Mouse (Mus musculus): ENCODE results near the gene Cd82. TPM values are rescaled to one million over a fixed set of nuclear protein-coding genes. Genes with fewer than 3 reads are reported as not detected.

Gene Cd82
- polyA plus RNA-seq, 1 experiment from 2014 or later, result 8.8 TPM

GRCm38 (mm10) chr2:93439352-93439771 is 23.6 kb downstream of the Cd82 start:
- Histone ChIP-seq H3K27me3 (no peaks in the 10 kb centered on the region), H3K4me1 (peaks cover 15% of the 10 kb centered on the region), H3K9ac (replicated peaks) (no peak overlapping the region), H3K4me3 (no peak overlapping the region), H3K36me3 (no peaks in the 10 kb centered on the region), H3K27ac (replicated peaks) (no peak overlapping the region), H3K4me2 (replicated peaks) (no peak overlapping the region), H3K9me3 (peaks cover 3% of the 10 kb centered on the region; the same call in 1 of the 2 replicates)
- WGBS, result 61% methylated on average over 9 of the region's 9 CpGs
- no peak for ATAC-seq (ENCODE audit: low FRiP score, low read depth)

DNA sequence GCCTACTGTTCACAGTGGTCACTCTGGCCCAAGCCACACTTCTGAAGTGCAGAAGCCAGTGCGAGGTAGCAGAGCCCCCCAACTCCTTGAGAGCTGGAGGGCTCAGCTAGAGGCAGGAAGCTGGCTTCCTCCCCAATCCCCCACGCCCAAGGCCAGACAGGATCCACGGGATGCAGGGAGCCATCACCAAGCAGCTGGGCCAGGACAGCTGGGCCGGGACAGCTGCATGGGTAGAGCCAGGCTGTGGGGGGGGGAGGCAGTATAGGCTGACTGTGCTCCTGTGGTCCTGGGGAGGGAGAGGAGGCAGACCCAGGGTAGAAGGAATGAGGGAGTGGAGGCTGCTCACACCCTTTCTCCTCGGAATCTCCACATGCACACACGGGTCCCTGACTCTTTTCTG is 24.6 kb downstream of the Cd82 start:
- H3K4me1 ChIP-seq, result peaks cover 19% of the 10 kb centered on the region
- no peak for ATAC-seq (ENCODE audit: low FRiP score, low read depth)
- no peaks in the 10 kb centered on the region for H3K36me3 ChIP-seq
- H3K4me2 ChIP-seq (replicated peaks), result no peak overlapping the region
- no peak overlapping the region for H3K4me3 ChIP-seq
- H3K9ac ChIP-seq (replicated peaks), result no peak overlapping the region
- H3K9me3 ChIP-seq, result peaks cover 3% of the 10 kb centered on the region; the same call in 1 of the 2 replicates
- no peaks in the 10 kb centered on the region for H3K27me3 ChIP-seq
- H3K27ac ChIP-seq (replicated peaks), result no peak overlapping the region
- 65% methylated on average over 6 of the region's 6 CpGs for WGBS

- Histone ChIP-seq H3K9ac (replicated peaks) (no peak overlapping the region), H3K4me1 (peaks cover 30% of the 10 kb centered on the region), H3K36me3 (no peaks in the 10 kb centered on the region), H3K9me3 (peaks cover 3% of the 10 kb centered on the region; the same call in 1 of the 2 replicates), H3K4me3 (no peak overlapping the region), H3K4me2 (replicated peaks) (no peak overlapping the region), H3K27me3 (no peaks in the 10 kb centered on the region), H3K27ac (replicated peaks) (no peak overlapping the region)
- 90% methylated on average over 4 of the region's 4 CpGs for WGBS
- no peak for ATAC-seq (ENCODE audit: low FRiP score, low read depth)
Measured at GRCm38 (mm10) chr2:93435577-93435976, 27.4 kb downstream of the Cd82 start.

DNA sequence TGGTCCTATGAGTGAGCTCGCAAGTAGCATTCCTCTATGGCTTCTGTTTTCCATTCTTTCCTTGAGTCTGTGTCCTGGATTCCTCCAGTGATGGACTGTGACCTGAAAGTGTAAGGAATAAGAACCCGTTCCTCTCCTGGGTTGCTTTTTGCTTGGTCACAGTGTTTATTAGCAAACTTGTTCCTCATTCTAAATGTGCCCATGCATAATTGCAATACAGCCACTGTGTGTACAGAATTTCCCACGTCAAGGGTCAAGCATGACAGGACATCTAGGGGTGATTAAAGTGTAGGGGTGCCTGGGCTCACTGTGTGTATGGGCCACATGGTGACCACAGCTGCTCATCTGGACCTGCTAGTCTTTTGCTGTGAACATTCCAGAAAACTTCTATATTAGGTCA is 28.0 kb downstream of the Cd82 start:
- H3K27me3 ChIP-seq, result no peaks in the 10 kb centered on the region; the same call in 1 of the 2 replicates
- H3K4me3 ChIP-seq, result no peak overlapping the region
- ATAC-seq (ENCODE audit: low FRiP score, low read depth), result no peak
- H3K4me2 ChIP-seq (replicated peaks), result no peak overlapping the region
- H3K9ac ChIP-seq (replicated peaks), result no peak overlapping the region
- peaks cover 3% of the 10 kb centered on the region; the same call in 1 of the 2 replicates for H3K9me3 ChIP-seq
- no peak overlapping the region for H3K27ac ChIP-seq (replicated peaks)
- no peaks in the 10 kb centered on the region for H3K36me3 ChIP-seq
- WGBS, result 86% methylated on average over 3 of the region's 3 CpGs
- peaks cover 31% of the 10 kb centered on the region for H3K4me1 ChIP-seq

- WGBS, result 62% methylated on average over 5 of the region's 5 CpGs
- Histone ChIP-seq H3K9ac (replicated peaks) (no peak overlapping the region), H3K9me3 (peaks cover 3% of the 10 kb centered on the region; the same call in 1 of the 2 replicates), H3K36me3 (no peaks in the 10 kb centered on the region), H3K4me3 (no peak overlapping the region), H3K27me3 (peaks cover 7% of the 10 kb centered on the region; the same call in 1 of the 2 replicates), H3K4me1 (peaks cover 24% of the 10 kb centered on the region), H3K27ac (replicated peaks) (no peak overlapping the region), H3K4me2 (replicated peaks) (no peak overlapping the region)
- ATAC-seq (ENCODE audit: low FRiP score, low read depth), result no peak
Measured at GRCm38 (mm10) chr2:93433543-93433942, 29.4 kb downstream of the Cd82 start.

DNA sequence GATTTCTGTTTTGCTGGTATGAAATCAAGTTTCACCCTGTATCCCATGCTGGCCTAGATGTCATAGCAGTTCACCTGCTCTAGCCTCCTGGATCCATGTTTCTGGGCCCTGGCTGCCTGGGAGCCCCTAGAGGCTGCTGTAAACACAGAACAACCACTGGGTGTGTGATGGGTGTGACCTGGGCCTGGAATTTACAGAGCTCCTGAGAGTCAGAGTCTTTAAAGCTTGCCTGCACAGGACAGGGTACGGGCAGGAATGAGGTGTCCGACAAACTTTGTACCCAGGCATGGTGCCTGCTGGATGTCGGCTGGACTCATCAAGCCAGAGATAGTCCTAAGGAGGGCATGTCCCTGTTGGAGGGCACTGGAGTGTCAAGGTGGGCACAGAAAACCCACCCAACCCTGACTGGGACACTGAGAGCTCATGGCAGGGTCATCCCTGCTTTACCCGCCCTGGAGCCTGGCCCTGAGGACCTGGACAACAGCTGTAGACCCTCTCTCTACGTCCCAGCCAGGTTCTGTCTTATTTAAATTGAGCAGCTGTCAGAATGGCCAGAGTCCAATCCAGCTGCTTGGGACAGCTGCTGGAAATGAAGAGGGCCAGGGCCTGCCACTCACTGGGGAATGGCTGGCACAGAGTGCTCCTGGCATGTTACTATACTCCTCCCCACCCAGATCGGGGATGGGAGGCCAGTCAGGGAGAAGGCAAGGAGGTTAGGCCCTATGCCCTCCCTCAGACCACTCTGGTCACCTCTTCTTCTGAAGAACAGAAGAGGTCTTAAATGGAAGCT is 30.1 kb downstream of the Cd82 start:
- WGBS, result 92% methylated on average over 6 of the region's 6 CpGs
- Histone ChIP-seq H3K27ac (replicated peaks) (no peak overlapping the region), H3K9me3 (peaks cover 3% of the 10 kb centered on the region; the same call in 1 of the 2 replicates), H3K36me3 (no peaks in the 10 kb centered on the region), H3K27me3 (peaks cover 12% of the 10 kb centered on the region), H3K4me2 (replicated peaks) (no peak overlapping the region), H3K4me3 (no peak overlapping the region), H3K4me1 (peaks cover 20% of the 10 kb centered on the region), H3K9ac (replicated peaks) (no peak overlapping the region)
- no peak for ATAC-seq (ENCODE audit: low FRiP score, low read depth)

DNA sequence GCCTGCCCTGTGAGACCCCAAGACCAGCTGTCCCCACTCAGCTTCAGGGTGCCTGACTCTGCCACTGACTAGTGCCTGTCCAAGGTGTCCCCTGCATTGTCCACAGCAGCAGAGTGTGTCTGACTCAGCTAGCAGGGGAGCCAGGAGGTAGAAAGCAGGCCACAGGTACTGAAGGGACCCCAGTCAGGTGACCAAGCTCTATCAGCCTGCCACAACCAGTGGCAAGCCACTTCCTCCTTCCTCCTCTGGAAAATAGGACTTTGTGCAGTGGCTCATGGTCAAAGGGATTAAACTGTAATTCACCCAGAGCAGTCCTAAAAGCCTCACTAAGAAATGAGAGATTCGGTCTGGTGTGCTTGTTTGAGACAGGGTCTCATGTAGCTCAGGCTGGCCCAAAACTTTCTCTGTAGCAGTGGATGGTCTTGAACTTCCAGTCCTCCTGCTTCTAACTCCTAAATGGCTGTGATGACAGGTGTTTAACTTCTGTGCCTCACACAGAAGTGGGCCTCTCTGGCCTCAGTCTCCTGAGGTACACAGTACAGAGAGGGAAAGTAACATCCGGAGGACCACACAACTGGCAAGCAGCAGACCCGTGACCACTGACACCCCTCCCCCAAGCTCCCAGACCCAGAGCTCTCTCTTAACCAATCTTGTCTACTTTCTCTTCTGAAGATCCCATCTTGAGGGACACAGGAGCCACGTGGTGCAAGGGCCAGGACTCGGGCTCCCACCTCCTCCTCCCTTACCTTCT is 31.2 kb downstream of the Cd82 start:
- no peak overlapping the region for H3K27ac ChIP-seq (replicated peaks)
- peaks cover 3% of the 10 kb centered on the region; the same call in 1 of the 2 replicates for H3K9me3 ChIP-seq
- no peak for ATAC-seq (ENCODE audit: low FRiP score, low read depth)
- H3K4me1 ChIP-seq, result peaks cover 24% of the 10 kb centered on the region
- no peak overlapping the region; the same call in 1 of the 2 replicates for H3K9ac ChIP-seq (replicated peaks)
- peaks cover 12% of the 10 kb centered on the region for H3K27me3 ChIP-seq
- 73% methylated on average over 5 of the region's 5 CpGs for WGBS
- H3K36me3 ChIP-seq, result no peaks in the 10 kb centered on the region
- H3K4me2 ChIP-seq (replicated peaks), result no peak overlapping the region
- H3K4me3 ChIP-seq, result no peak overlapping the region

DNA sequence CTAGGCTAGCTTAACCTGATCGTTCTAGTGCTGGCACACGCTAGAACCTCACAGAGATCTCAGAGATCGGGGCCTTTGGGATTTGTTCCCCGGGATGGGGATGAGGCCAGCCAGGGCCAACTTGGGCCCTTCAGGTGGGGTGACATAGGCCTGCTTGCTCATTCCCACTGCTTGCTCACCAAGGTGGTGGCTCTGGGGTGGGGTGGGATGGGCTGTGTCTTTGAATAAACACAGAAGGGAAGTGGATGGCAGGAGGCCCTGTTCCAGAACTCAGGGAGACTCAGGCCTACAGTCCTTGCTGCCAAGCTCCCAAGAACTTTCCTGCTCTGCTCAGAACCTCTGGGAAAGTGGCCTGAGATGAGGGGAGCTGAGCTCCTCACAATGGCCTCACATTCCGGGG is 31.9 kb downstream of the Cd82 start:
- peaks cover 3% of the 10 kb centered on the region; the same call in 1 of the 2 replicates for H3K9me3 ChIP-seq
- H3K4me2 ChIP-seq (replicated peaks), result no peak overlapping the region
- 78% methylated on average over 5 of the region's 5 CpGs for WGBS
- peaks cover 24% of the 10 kb centered on the region for H3K4me1 ChIP-seq
- no peak for ATAC-seq (ENCODE audit: low FRiP score, low read depth)
- H3K4me3 ChIP-seq, result no peak overlapping the region
- no peak overlapping the region; the same call in 1 of the 2 replicates for H3K9ac ChIP-seq (replicated peaks)
- H3K36me3 ChIP-seq, result no peaks in the 10 kb centered on the region
- H3K27me3 ChIP-seq, result peaks cover 12% of the 10 kb centered on the region
- no peak overlapping the region for H3K27ac ChIP-seq (replicated peaks)

- WGBS, result 69% methylated on average over 11 of the region's 11 CpGs
- Histone ChIP-seq H3K4me1 (peaks cover 21% of the 10 kb centered on the region), H3K4me2 (replicated peaks) (no peak overlapping the region), H3K9ac (replicated peaks) (no peak overlapping the region), H3K4me3 (no peak overlapping the region), H3K9me3 (no peaks in the 10 kb centered on the region), H3K27me3 (peaks cover 12% of the 10 kb centered on the region), H3K36me3 (no peaks in the 10 kb centered on the region), H3K27ac (replicated peaks) (no peak overlapping the region)
- no peak for ATAC-seq (ENCODE audit: low FRiP score, low read depth)
Measured at GRCm38 (mm10) chr2:93428004-93428531, 34.9 kb downstream of the Cd82 start.

- no peak overlapping the region for H3K4me2 ChIP-seq (replicated peaks)
- H3K4me3 ChIP-seq, result no peak overlapping the region
- 68% methylated on average over 8 of the region's 8 CpGs for WGBS
- no peak for ATAC-seq (ENCODE audit: low FRiP score, low read depth)
- H3K36me3 ChIP-seq, result no peaks in the 10 kb centered on the region
- peaks cover 19% of the 10 kb centered on the region; the same call in 1 of the 2 replicates for H3K4me1 ChIP-seq
- H3K9ac ChIP-seq (replicated peaks), result no peak overlapping the region
- H3K27me3 ChIP-seq, result peaks cover 12% of the 10 kb centered on the region
- no peaks in the 10 kb centered on the region for H3K9me3 ChIP-seq
- no peak overlapping the region for H3K27ac ChIP-seq (replicated peaks)
Measured at GRCm38 (mm10) chr2:93427000-93427715, 35.8 kb downstream of the Cd82 start.

DNA sequence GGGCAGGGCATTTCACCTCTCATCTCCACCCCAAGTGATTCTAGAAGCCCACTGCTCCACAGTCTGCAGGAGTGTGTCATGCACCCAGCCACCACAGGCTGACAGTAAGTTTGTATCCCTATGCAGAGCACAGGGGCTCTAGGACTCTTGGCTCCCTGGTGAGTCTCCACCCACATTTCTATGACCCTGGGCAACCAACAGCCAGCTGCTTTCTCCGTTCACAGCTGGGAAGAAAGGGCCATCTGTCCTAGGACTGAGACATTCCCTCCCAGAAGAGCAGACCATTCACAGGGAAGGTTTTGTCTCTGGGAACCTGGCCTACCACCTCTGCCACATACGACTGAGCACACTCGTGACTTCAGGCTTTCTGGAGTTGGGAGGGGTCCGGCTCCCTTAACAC is 37.1 kb downstream of the Cd82 start:
- WGBS, result 52% methylated on average over 4 of the region's 4 CpGs
- H3K4me1 ChIP-seq, result 0 out of 2 replicates have a peak, but pooled peaks cover 12% of the 10 kb centered on the region
- H3K9me3 ChIP-seq, result no peaks in the 10 kb centered on the region
- no peak overlapping the region for H3K27ac ChIP-seq (replicated peaks)
- ATAC-seq (ENCODE audit: low FRiP score, low read depth), result no peak
- no peak overlapping the region for H3K4me3 ChIP-seq
- no peak overlapping the region for H3K4me2 ChIP-seq (replicated peaks)
- no peaks in the 10 kb centered on the region for H3K36me3 ChIP-seq
- H3K9ac ChIP-seq (replicated peaks), result no peak overlapping the region
- H3K27me3 ChIP-seq, result peaks cover 17% of the 10 kb centered on the region
